Mouse (Mus musculus): ENCODE measurements around the gene Clps.

Clps gene

GRCm38 (mm10) chr17:28553040-28553793 lies 7.3 kb downstream of the Clps start:
- peak; percentile 84 for DNase-seq (ENCODE audit: extremely low spot score, low spot score)

- DNase-seq (ENCODE audit: extremely low spot score, low spot score) = no peak
Observed at GRCm38 (mm10) chr17:28549111-28549510, 11.5 kb downstream of the Clps start, which contains the start of gene Clpsl2. Clpsl2 (plus strand) TSS chr17:28549411.

- DNase-seq (ENCODE audit: extremely low spot score, low spot score) = no peak
Observed at GRCm38 (mm10) chr17:28548550-28548949, 12.0 kb downstream of the Clps start.

- DNase-seq (ENCODE audit: extremely low spot score, low spot score) = no peak
Observed at GRCm38 (mm10) chr17:28546925-28547324, 13.6 kb downstream of the Clps start.

GRCm38 (mm10) chr17:28537881-28538280 lies 22.7 kb downstream of the Clps start:
- DNase-seq (ENCODE audit: extremely low spot score, low spot score) = no peak

- DNase-seq (ENCODE audit: extremely low spot score, low spot score) = no peak
Observed at GRCm38 (mm10) chr17:28533327-28533726, 27.2 kb downstream of the Clps start.

- DNase-seq (ENCODE audit: extremely low spot score, low spot score) = no peak
Observed at GRCm38 (mm10) chr17:28532557-28532956, 28.0 kb downstream of the Clps start.

GRCm38 (mm10) chr17:28531946-28532345 lies 28.6 kb downstream of the Clps start:
- peak; percentile 44 for DNase-seq (ENCODE audit: extremely low spot score, low spot score)

GRCm38 (mm10) chr17:28530506-28530905 lies 30.1 kb downstream of the Clps start, which contains the start of gene Armc12:
Armc12 (plus strand) TSS chr17:28530806.
- DNase-seq (ENCODE audit: extremely low spot score, low spot score) = no peak

GRCm38 (mm10) chr17:28529116-28529515 lies 31.4 kb downstream of the Clps start:
- no peak for DNase-seq (ENCODE audit: extremely low spot score, low spot score)

- DNase-seq (ENCODE audit: extremely low spot score, low spot score) = peak; percentile 87
Observed at GRCm38 (mm10) chr17:28528043-28528351, 32.6 kb downstream of the Clps start.

- no peak for DNase-seq (ENCODE audit: extremely low spot score, low spot score)
Observed at GRCm38 (mm10) chr17:28527184-28528042, 33.2 kb downstream of the Clps start.

GRCm38 (mm10) chr17:28524831-28525430 lies 35.6 kb downstream of the Clps start:
- DNase-seq (ENCODE audit: extremely low spot score, low spot score) = no peak

- DNase-seq (ENCODE audit: extremely low spot score, low spot score) = no peak
Observed at GRCm38 (mm10) chr17:28524009-28524695, 36.4 kb downstream of the Clps start.

- no peak for DNase-seq (ENCODE audit: extremely low spot score, low spot score)
Observed at GRCm38 (mm10) chr17:28523355-28524008, 37.1 kb downstream of the Clps start.

GRCm38 (mm10) chr17:28522623-28523354 lies 37.8 kb downstream of the Clps start:
- DNase-seq (ENCODE audit: extremely low spot score, low spot score) = peak; percentile 87

GRCm38 (mm10) chr17:28521920-28522319 lies 38.6 kb downstream of the Clps start:
- no peak for DNase-seq (ENCODE audit: extremely low spot score, low spot score)

GRCm38 (mm10) chr17:28521071-28521726 lies 39.4 kb downstream of the Clps start:
- no peak for DNase-seq (ENCODE audit: extremely low spot score, low spot score)

GRCm38 (mm10) chr17:28520561-28520960 lies 40.0 kb downstream of the Clps start:
- no peak for DNase-seq (ENCODE audit: extremely low spot score, low spot score)

- DNase-seq (ENCODE audit: extremely low spot score, low spot score) = no peak
Observed at GRCm38 (mm10) chr17:28519827-28520226, 40.7 kb downstream of the Clps start.
